Mouse (Mus musculus) cerebellum, adult 11-12 months (tissue): ENCODE results near the gene Pla2g2e.
"Not testable (repeated sequence)": the region's sequence is repeated elsewhere in the genome, so short reads cannot be mapped to it uniquely, and the experiment has no call there.

Source experiments
- DNase-seq: peaks from one replicate; pipeline ENCODE4 v3.0.0; 2022

Gene Pla2g2e

GRCm38 (mm10) chr4:138877731-138878130 is at the start of gene Pla2g2e:
Pla2g2e (plus strand) TSS chr4:138877942.
- no peak for DNase-seq

- no peak for DNase-seq
These were observed 37.9 kb upstream of the Pla2g2e start for GRCm38 (mm10) chr4:138839806-138840205.

- no peak for DNase-seq
These were observed 37.0 kb upstream of the Pla2g2e start for GRCm38 (mm10) chr4:138840726-138841125.

GRCm38 (mm10) chr4:138841386-138841785 is 36.4 kb upstream of the Pla2g2e start:
- DNase-seq = no peak

- peak; percentile 60 for DNase-seq
These were observed 26.3 kb upstream of the Pla2g2e start for GRCm38 (mm10) chr4:138851463-138851862.

GRCm38 (mm10) chr4:138852961-138853360 is 24.8 kb upstream of the Pla2g2e start:
- no peak for DNase-seq

- DNase-seq = no peak
These were observed 22.6 kb upstream of the Pla2g2e start for GRCm38 (mm10) chr4:138855092-138855632.

GRCm38 (mm10) chr4:138856491-138856890 is 21.3 kb upstream of the Pla2g2e start:
- peak; percentile 56 for DNase-seq

GRCm38 (mm10) chr4:138857576-138857975 is 20.2 kb upstream of the Pla2g2e start:
- no peak for DNase-seq

- DNase-seq = no peak
These were observed 19.3 kb upstream of the Pla2g2e start for GRCm38 (mm10) chr4:138858446-138858845.

GRCm38 (mm10) chr4:138859245-138859644 is 18.5 kb upstream of the Pla2g2e start:
- peak; percentile 32 for DNase-seq

GRCm38 (mm10) chr4:138859728-138860127 is 18.0 kb upstream of the Pla2g2e start:
- DNase-seq = peak; percentile 86

GRCm38 (mm10) chr4:138863344-138863998 is 14.3 kb upstream of the Pla2g2e start, which contains the start of gene Pla2g5:
Pla2g5 (minus strand) TSS chr4:138863482.
- no peak for DNase-seq

- DNase-seq = no peak
These were observed 12.7 kb upstream of the Pla2g2e start for GRCm38 (mm10) chr4:138865092-138865491.

GRCm38 (mm10) chr4:138865991-138866390 is 11.8 kb upstream of the Pla2g2e start:
- no peak for DNase-seq

GRCm38 (mm10) chr4:138866413-138866812 is 11.3 kb upstream of the Pla2g2e start:
- DNase-seq = peak; percentile 39

- no peak for DNase-seq
These were observed 9.1 kb upstream of the Pla2g2e start for GRCm38 (mm10) chr4:138868666-138869065.

GRCm38 (mm10) chr4:138873864-138874263 is 3.9 kb upstream of the Pla2g2e start, which contains the start of gene Gm13030:
Gm13030 (minus strand) TSS chr4:138873964.
- DNase-seq = no peak

GRCm38 (mm10) chr4:138875275-138875674 is 2.5 kb upstream of the Pla2g2e start:
- not testable (repeated sequence) for DNase-seq

- DNase-seq = no peak
These were observed 1.8 kb upstream of the Pla2g2e start for GRCm38 (mm10) chr4:138875986-138876385.

- DNase-seq = no peak
These were observed 1.0 kb downstream of the Pla2g2e start for GRCm38 (mm10) chr4:138878783-138879182.

- no peak for DNase-seq
These were observed 2.1 kb downstream of the Pla2g2e start for GRCm38 (mm10) chr4:138879808-138880207.

- no peak for DNase-seq
These were observed 3.3 kb downstream of the Pla2g2e start for GRCm38 (mm10) chr4:138880811-138881584.

GRCm38 (mm10) chr4:138882179-138882578 is 4.4 kb downstream of the Pla2g2e start:
- DNase-seq = no peak
